Mouse (Mus musculus): ENCODE results near the gene Gm10147. TPM values are rescaled to one million over a fixed set of nuclear protein-coding genes. Genes with fewer than 3 reads are reported as not detected.

The Gm10147 gene
- not detected in 2 replicates for polyA plus RNA-seq (2015; fragmentation: Nextera tagmentation; extraction: Ambion mirVana)

GRCm38 (mm10) chrX:28607742-28608141 is at the start of gene Gm10147:
TSS of gene Gm10147 (minus strand) at chrX:28607842.

Small RNAs within 50 kb of the gene (microRNA-seq; reads per million reads assigned to microRNA genes)
- gene Gm44499 = not detected
